Mouse (Mus musculus) small intestine, adult 2 months (tissue): ENCODE results near the gene Tmem38b.

Experiments
- CTCF ChIP-seq: fragments of 200-500 bp; IDR thresholded peaks from 2 replicates; pipeline ENCODE4 v1.5.1; 2012; ENCODE audit warnings: low read depth, mild to moderate bottlenecking, control low read depth, inconsistent platforms, low read length, moderate library complexity, mixed read lengths; ENCODE audit not compliant: insufficient replicate concordance, insufficient read length; ENCODE audit errors: extremely low read depth
- POLR2A ChIP-seq: fragments of 200-500 bp; IDR thresholded peaks from 2 replicates; pipeline ENCODE4 v1.6.1; 2012; ENCODE audit warnings: low read depth, mild to moderate bottlenecking, control low read depth, inconsistent platforms, low read length, moderate library complexity

DNA sequence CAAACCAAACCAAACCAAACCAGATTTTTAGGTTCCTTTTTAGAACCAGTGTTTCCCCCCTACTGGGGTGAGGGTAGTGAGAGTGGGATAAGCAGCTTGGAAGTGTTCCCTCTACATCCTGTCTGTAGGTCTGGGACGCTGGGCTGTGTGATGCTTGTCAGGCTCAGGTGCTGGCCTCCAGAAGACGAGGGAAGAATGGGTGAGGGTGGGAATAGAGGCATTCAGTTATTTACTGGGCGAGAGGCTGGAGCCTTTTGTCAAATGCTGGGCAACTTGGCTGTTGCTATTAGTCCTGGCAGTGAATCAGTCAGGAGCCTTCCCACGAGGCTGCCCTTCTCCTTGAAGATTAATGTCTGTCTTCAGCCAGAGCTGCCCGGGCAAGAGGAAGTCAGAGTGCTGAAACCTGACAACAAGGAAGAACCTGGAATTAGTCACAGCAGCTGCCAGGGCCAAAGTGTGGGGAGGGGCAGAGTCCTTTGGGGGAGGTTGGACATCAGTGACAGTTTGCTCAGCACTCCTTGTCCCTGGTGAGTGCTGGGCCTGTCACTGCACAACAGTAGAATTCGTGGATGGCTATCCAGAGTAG is 74.6 kb downstream of the Tmem38b start:
- TF ChIP-seq CTCF (no peak), POLR2A (no peak)
